Mouse (Mus musculus) kidney, postnatal 25 days (tissue): ENCODE measurements around the gene Slc29a3.

ENCODE experiments used
- DNase-seq, 2 experiments: peaks; one replicate each; pipeline ENCODE4 v3.0.0; 2021; ENCODE audit warnings: mixed read lengths in 2 of 2

The Slc29a3 gene

DNA sequence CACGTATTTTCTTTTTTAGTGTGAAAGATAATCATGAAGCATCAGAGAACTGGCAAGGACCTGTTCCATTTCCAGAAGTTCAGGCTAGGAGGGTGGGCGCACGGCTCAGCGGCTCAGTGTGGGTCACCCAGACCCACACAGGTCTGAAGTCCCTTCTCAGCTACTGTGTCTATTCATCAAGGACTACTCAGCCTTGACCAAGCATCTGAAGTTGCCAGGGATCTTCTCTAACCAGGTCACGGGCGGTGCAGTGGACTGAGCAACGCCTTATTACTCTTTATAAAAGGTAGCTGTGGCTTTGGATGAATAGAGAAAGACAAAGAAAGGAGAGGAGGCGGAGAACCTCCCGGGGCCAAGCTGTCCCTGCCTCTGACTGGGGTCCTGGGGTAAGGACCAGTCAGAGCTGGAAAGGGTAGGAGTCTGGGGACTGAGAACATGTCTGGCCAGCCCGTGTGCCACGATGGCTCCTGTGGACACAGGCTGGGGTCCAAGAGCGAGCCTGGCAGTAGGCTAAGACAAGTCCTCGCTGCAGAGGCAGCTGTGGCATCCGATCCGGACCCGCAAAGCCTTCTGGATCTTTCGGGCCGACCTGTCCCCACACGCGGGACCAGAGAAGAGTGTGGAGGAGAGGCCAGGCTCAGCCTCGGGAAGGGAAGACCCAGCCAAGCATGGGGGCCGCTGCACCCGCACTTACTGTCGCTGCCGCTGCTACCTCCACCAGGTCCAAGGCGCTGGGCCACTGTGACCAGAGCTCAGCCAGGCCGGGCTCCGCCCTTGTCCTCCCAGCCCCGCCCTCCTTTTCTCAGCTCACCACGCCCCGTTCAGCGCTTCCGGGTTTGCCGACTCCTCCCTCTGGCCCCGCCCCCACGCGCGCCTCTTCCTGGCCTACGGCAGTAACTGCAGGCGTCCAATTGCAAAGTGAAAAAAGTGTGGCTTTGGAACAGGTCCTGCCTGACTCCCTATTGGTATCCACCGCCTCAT is at the start of gene Slc29a3:
TSS of gene Slc29a3 (minus strand) at position 755 of the 981 bp plus-strand sequence.
- DNase-seq: peak; percentile 98 to 99

DNA sequence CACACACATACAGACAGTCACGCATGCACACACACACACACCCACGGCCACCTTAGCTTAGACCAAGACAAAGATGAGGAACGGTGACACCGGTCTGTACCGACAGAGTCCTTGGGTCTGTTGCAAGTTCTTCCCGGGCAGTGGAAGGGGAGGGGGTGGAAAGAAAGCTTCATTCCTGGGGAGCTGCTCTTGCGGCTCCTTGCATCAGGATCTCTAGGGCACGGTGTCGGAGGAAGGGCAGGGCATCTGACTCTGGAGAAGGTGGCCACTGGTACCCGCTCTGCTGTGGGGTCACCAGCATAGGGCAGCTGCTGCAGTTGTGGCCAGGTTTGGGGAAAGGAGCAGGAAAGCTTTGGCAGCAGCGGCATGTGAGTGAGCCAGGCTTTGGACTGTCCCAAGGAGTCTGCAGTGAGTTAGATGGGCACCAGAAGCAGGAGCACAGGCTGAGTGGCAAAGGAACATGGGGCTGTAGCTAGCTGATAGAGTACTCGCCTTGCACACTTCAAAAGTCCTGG is 49.4 kb upstream of the Slc29a3 start:
- no peak for DNase-seq

DNA sequence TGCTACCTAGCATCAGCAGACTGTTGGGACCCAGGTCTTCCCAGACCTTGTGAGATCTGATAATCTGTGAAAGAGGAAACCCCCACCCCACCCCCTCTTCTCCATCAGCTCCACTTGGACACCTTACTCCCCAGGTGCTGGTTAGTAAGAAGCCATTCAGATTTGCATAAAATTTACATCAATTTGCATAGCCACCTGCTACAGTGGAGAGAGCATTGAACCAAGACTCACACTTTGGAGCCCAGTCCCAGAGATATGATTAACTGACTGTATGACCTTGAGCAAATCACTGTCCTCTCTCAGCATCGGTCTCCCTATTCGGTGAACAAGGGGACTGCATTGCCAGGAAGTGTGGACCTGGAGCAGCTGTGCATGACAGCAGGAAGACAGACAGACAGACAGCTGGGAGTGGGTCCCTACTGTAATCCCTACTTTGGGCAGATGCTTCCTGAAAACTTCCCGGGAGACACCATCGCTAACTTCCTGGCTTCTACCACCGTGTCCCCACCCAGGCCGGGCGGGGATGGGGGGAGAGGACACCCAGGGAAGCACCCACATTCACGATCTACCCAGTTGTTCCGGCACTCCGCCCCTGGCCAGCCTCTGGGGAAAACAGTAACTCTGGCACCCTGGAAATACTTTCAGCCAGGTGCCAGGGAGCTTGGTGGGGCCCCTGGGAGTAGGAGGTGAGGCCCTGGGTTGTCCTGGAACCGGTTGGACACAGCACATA is 48.7 kb upstream of the Slc29a3 start:
- DNase-seq: no peak

DNA sequence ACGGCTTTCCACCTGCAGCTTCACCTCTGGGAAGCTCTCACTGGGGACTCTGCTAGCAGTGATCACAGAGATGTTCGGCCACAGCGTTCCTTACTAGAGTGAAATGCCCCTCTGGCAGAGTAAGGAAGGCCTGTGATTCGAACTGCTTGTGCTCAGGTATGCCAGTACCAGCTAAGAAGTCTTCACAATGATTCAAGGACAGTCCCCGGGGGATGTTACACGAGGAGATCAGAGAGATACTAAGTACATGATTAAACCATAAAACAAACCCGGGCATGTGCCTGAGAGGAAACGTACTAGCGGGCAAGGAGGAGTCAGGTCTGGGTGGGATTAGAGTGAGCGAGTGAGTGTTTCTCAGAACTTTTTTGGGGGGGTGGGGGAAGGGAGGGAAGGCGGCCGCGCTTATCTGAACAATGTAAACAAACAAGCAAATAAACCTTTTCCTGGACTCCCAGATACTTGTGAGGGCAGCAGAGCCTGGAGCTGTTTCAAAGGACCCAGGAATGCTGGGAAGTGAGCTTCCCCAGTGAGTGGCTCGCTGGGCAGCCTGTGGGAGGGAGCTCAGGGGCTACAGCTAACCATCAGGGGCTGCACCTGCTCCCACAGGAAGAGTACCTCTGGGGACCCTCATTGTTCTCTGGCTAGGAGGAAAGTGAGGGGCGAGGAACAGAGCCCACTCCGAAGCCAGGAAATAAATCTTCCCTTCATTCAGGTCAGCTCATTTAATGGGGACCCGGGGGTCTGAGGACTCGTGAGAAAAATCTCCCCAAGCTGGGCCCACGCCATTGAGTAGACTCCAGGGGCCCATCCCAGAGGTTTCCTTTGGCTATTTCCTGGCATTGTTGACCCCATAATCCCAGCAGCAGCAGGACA is 47.9 kb upstream of the Slc29a3 start:
- DNase-seq: no peak

DNA sequence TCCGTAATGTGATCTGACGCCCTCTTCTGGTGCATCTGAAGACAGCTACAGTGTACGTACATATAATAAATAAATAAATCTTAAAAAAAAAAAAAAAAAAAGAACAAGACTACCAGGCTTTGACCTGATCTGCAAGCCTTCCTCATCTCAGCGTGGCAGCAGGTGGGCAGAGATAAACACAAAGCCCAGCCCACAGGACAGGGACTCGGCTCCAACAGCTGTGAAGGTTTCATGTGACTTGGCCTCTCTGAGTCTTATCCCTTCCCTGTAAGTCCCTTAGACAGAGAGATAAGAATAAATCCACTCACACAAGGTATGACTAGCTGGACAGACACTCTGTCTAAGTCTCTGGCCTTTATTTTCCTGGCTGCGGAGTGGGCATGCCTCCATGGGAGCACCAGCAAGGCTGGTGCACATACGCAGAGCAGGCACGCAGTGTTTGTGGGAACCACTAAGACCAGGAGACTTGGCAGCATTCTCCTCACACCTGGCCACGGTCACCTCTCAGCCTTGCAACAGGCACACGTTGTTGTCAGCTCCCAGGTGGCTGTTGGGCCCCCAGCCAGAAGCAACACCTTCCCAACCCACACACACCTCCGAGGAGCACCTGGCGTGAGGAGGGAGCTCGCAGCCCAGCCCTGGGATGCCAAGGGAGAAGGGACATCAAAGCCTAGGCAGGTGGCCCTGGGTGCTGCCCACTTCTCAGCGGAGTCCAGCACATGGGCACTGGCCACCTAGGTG is 45.3 kb upstream of the Slc29a3 start:
- DNase-seq: no peak

DNA sequence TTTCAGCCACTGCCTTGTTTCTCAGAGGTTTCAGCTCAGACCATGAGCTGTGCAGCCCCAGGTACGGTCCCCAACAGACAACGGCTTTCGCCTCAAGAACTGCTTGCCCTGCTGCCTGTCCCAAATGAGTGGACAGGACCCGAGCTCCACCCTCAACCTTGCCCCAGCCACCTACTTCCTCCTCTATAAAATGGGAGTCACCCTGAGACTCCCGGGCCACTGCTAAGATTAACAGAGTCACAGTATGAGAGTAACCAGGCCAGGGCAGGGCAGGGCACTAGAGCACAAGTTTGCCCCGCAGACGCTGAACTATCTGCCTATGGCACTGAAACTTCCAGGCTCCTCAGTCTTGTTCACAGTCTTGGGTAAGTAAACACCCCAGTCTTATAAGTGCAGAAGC is 43.9 kb upstream of the Slc29a3 start:
- DNase-seq: no peak

DNA sequence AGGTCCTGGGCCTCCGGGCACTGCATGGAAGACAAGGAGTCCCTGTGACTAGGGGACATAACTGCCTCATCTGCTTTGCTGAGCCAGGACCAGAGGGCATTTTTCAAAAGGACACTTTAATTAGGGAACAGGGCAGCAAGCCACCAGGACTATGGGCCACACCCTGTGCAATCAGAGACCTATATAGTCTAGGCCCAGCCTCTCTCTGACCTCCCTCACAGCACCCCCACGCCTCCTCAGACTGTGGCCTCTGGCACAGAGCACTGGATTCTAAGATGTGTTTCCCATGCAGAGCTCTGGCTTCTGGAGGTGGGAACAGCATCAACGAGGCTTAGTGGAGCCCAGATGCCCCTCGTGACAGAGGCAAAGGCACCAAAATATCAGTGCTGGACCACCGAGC is 43.4 kb upstream of the Slc29a3 start:
- no peak for DNase-seq

DNA sequence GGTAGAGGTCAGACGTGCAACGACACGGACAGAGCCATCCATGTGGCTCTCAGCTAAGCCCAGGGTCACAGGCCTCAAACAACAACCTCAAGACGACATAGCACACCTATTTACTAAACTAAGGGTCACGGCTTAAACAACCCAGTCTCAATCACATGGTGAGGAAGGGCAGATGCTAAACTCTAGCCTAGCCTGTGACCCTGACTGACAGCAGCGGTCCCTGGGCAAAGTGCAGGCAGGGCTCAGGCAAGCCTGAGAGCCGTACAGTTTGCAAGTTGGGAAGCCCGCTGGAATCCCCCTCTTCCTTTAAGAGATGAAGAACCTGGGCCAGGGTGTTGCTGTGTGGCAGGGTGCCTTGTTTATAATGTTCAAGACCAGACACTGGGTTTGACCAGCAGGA is 42.2 kb upstream of the Slc29a3 start:
- no peak for DNase-seq

DNA sequence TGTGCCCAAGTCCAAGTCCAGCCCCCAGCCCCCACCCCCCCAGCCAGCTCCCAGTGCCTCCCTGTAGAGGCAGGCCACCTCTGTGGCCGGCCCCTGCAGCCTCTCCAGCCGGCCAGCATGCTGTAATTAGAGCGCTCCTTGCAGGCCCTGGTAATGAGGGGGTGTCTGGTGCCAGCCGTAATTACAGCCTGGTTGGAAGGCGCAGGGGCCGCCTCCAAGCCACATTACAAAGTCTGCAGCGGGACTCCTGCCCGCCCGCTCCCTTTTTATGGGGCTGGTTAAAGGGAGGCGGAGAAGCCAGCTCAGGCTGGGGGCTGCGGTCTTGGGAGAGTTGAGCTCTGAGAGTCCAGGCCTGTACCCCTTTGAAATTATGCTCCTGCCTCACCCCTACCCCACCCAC is 41.8 kb upstream of the Slc29a3 start:
- no peak for DNase-seq

DNA sequence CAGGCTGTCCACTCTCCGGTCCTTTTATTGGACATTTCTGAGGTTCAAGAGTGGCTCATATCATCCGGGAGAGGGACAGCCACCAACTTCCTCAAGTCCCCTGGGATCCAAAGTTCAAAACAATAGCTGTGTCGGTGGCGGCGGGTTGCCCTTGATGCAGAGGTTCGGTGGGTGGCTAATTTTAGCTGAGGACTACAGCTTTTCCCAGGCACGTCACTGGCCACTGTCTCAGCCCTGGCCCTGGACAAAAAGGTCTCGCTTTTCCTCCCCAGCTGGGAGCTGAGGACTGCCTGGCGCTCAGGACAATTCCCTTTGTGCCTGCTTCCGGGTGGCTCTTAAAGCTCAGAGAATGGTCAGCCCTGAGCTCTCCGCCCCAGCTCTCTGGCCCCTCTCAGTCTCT is 40.2 kb upstream of the Slc29a3 start:
- peak; percentile 63 to 85 for DNase-seq

DNA sequence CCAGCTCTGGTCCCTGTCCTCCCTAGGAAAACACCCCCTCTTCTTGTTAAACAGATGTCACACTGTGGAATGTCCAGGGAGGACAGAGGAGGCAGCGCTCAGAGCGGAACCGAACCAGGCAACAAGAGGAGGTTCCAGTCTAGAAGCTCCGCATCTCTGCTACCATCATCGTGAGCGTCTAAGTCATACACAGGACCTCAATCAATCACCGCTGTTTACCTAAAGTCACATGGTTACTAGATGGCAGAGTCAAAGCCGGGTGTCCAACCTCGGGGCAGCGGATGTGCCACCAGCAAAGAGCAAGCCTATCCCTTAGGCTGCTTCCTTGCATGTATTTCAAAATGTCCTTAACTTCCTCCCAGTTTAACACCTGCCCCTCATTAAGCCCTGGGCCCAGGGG is 39.8 kb upstream of the Slc29a3 start:
- DNase-seq: no peak

DNA sequence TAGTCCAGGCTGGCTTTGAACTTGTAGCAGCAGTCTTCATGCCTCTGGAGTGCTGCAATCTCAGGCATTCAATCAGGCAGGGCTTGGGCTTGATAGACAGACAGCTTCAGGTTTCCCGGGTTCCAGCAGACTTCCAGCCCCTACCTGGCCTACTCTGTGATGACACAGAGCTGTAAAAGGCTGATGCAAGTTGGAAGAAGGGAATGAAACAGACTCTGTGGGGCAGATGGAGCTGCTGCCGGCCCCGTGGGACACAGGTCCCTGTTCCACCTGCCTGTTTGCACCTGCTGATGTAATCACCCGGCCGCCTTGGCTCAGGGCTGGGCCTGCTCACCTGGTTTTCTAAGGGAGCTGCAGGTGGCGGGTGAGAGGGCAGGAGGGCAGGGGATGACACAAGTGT is 38.3 kb upstream of the Slc29a3 start:
- no peak for DNase-seq

DNA sequence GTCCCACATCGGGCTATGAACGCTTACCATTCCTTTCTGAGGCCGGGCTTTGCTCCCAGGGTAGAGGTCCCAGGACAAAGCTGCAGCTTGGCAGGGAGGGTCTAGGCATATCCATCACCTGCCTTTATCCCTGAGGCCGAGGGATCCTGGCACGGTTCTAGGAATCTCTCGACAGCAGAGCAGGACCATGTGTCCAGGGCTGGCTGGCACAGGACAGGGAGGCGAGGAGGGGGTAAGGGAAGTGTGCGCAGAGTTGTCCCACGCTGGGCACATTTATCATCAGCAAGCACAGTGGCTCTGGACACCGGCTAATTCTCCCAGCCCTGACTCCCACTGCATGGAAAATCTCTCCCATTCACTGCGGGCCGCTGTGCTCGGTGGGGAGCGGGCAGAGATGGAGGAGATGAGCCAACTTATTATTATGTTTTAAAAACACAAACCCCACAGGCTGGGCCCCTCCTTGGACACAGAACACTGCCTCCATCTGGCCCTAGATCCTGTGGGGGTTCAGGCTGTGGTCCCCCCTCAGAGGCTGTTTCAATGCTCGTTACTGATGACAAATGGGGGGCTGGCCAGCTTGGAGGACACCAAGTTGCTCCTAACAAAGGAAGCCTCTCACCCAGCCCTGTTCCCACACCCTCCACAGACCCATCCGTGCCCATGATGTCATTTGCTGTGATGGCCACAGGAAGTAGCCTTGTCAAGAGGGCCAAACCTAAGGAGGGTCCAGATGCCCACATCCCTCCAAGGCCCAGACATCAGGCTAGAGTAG is 34.9 kb upstream of the Slc29a3 start:
- DNase-seq: no peak

DNA sequence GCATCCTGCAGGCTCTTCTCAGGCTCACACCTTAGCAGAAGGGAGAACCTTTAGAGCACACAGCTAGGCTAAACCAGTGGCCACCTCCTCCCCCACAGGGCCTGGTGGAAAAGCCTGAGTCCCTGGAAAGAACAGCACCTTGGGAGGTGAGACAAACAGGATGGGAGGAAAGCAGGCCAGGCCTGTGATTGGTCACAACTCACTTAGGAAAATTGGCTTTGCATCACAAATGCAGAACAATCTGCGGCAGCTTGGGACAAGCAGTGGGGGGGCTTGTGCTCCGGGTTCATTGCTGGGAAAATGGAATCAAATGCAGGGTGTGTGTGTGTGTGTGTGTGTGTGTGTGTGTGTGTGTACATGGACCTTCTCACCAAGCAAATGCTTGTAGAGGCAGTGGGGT is 31.0 kb upstream of the Slc29a3 start:
- DNase-seq: no peak

DNA sequence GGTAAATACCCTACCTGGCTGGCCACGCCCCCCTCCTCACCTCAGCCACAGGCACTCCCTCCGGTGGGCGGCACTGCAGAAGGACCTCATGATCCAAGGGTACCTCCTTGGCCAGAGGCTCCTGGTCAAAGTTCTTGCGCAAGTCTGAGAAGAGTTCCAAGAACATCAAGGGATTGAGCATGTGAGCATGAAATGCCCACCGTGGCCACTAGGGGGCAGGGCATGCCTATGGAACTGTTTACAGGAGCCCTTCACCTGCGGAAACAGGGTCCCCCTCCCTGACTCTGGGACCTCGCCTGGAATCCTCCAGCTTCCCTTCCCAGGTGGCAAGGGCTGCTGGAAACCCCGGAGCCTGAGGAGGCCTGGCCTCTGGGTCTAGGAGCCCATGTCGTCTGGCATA is 27.0 kb upstream of the Slc29a3 start:
- peak; percentile 85 to 87 for DNase-seq

DNA sequence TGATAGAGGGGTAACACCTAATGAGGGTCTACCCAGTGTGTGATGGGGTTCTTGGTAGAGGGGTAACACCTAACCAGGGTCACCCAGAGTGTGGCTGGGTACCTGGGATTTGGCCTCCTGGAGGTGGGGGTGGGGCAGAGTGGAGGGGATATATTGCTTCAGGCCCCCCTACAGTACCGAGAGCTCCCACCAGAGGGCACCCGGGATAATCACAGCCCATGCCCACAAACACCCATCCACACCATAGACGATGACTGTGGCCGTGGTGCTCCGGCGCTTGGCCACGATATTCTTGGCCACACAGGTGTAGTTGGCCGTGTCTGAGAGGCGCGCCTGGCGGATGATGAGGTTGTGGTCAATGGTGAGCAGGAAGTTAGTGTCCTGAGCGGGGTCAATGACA is 25.9 kb upstream of the Slc29a3 start:
- peak in 1 of 2 experiments; percentile 53 for DNase-seq

DNA sequence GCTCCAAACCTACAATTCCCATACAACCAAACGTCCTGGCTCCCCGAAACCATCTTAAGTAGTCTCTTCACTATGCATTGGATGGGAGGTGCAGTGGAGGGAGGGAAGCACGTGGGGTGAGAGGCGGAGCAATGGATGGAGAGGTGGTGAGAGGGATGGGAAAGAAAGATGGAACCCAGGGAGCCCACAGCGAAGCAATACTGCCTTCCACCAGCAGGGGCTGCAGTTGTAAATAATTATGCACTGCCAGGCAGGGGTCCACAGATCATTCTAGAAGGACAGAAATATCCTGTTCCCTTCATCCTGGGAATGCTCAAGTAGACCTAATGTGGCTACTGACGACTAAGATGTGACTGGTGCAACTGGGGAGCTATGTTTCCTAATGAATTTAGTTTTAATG is 22.9 kb upstream of the Slc29a3 start:
- DNase-seq: no peak

DNA sequence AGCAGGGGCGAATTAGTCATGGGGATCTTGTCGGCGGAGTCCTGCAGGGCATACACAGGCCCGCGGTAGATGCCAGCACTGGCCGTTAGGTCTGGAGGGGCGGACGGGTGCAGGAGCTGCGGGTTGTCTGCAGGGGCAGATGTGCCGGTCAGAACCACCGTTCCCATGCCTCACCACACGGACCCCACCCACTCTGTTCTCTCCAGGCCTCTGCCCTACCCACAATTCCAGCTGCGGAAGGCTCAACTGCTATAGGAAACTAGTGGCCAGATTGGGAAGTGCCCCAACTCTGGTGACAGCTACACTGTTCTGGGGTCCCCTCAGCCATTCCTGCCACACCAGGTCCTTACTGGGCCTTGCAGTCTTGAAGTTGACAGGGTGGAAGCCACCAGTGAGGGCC is 22.0 kb upstream of the Slc29a3 start:
- DNase-seq: no peak

DNA sequence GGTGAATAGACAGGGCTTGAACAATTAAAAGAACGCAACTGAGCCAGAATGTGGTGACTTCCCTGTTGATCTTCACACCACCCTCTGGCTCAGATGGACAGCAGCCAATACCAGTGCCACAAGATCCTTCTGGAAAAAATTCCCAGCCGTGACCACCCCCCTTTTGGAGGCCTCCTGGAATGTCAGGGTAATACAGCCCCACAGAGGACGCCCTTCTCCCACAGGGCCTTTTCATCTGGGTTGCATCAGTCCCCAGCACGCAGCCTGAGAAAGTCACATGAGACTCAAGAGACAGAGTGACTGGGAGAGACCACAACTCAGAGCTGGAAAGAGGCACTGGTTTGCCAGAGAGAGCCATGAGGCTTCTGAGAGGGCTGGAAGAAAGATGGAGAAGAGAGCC is 18.3 kb upstream of the Slc29a3 start:
- DNase-seq: no peak

DNA sequence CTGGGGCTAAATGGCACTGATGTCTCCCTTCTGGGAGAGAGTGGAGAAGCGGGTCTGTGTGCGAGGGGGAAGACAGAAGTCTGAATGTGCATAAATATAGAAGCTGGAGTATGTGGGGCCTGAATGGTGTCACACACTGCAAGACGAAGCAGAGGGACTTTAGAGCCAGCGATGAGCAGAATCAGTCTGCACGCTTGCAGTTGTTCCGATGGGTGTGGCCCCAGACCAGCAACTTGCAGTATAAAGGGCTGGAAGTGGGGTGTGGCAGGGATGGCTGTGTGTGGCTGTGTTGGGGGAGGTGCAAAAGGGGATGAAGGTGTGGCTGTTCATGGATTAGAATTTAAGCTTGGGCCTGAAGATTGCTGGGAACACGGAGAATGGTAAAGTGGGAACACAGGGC is 16.0 kb upstream of the Slc29a3 start:
- no peak for DNase-seq

DNA sequence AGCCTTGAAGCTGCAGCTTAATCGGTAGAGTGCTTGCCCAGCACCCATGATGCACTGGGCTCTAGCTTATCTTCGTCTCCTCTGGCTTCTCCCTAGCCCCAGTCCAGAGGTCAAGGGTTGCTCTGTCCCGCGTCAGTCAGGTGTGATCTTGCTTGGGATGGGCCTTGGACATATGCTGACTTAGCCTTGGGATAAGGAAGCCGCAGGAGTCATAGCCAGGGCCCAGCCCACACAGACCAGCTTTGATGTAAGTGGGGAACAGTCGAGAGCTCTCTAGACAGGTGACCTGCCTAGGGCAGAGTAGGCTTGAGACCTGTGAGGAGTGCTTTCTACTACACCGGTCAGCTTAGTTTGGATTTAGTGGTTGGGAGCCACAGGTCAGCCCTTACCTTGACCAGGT is 14.8 kb upstream of the Slc29a3 start:
- DNase-seq: no peak
